Comparison of ENCODE assay signal across 12 mouse cellular contexts in genomic region chr2:64904877-64905276, GRCm38 (mm10).
A peak's percentile ranks its signal among the peaks of the same experiment; 100 is the strongest.
DNase-seq lines count a peak whose midpoint lies in the region; ATAC-seq and TF ChIP-seq lines count a peak whose summit lies in the region.
"Had no signal": no experiment of that assay in that cellular context is flagged by ENCODE, and none has a peak within 500 bp of the region (broad histone marks: within the 10 kb centered on the region; RNA-seq: fewer than 3 reads in every experiment).

No protein-coding gene starts in this region.

- peak; percentile 66 for TF ChIP-seq CTCF in layer of hippocampus, adult 2 months (conservative IDR thresholded peaks at IDR 0.05)

- ATAC-seq in hindbrain, embryonic 13.5 days (ENCODE audit: low FRiP score) = 0 out of 2 replicates have a peak, but pooled peaks have one; percentile 43
- ATAC-seq: intestine, embryonic 16.5 days had no signal

- H3K4me3 ChIP-seq in layer of hippocampus, adult 2 months = no peak overlapping the region
- no peak overlapping the region for H3K4me3 ChIP-seq in hindbrain, embryonic 13.5 days
- H3K4me3 ChIP-seq: embryonic facial prominence, embryonic 13.5 days; limb, embryonic 12.5 days had no signal

- intact Hi-C loops in heart, postnatal 10 days (cut with DNase I) = loop anchor here (5.0 kb wide), 1 partner anchor 1393 kb away; no protein-coding TSS in a partner anchor

- peak overlapping the region; percentile 19; the same call in 1 of the 2 replicates for H3K27ac ChIP-seq in layer of hippocampus, adult 2 months
- no peak overlapping the region for H3K27ac ChIP-seq in hindbrain, embryonic 13.5 days
- H3K27ac ChIP-seq: embryonic facial prominence, embryonic 13.5 days; limb, embryonic 12.5 days had no signal

- H3K36me3 ChIP-seq in hindbrain, embryonic 13.5 days = no peaks in the 10 kb centered on the region
- H3K36me3 ChIP-seq: embryonic facial prominence, embryonic 13.5 days; limb, embryonic 12.5 days had no signal

- no peaks in the 10 kb centered on the region for H3K9me3 ChIP-seq in hindbrain, embryonic 13.5 days
- H3K9me3 ChIP-seq: embryonic facial prominence, embryonic 13.5 days; limb, embryonic 12.5 days had no signal

- H3K4me1 ChIP-seq in hindbrain, embryonic 13.5 days (replicated peaks) = no peaks in the 10 kb centered on the region
- H3K4me1 ChIP-seq: embryonic facial prominence, embryonic 13.5 days; limb, embryonic 12.5 days had no signal

- no peak overlapping the region for H3K9ac ChIP-seq in hindbrain, embryonic 13.5 days
- H3K9ac ChIP-seq: embryonic facial prominence, embryonic 13.5 days; limb, embryonic 12.5 days had no signal

- DNase-seq in layer of hippocampus, adult 2 months (ENCODE audit: low spot score in 2 of 2) = no peak
- DNase-seq in layer of hippocampus, adult 18-20 months (ENCODE audit: low spot score in 2 of 2) = no peak
- peak; percentile 31 for DNase-seq in MN1 (ENCODE audit: low spot score)
- DNase-seq in brain, adult 2 months (ENCODE audit: low read depth, low spot score) = peak; percentile 51
- DNase-seq in adrenal gland, postnatal 14 days = no peak
- no peak for DNase-seq in heart, postnatal 10 days
- DNase-seq in adrenal gland, postnatal 10 days = no peak
- DNase-seq: gastrocnemius, postnatal 36 days had no signal

- H3K27me3 ChIP-seq in hindbrain, embryonic 13.5 days = no peaks in the 10 kb centered on the region
- H3K27me3 ChIP-seq: embryonic facial prominence, embryonic 13.5 days; limb, embryonic 12.5 days had no signal

- H3K4me2 ChIP-seq in hindbrain, embryonic 13.5 days = no peak overlapping the region
- H3K4me2 ChIP-seq: embryonic facial prominence, embryonic 13.5 days; limb, embryonic 12.5 days had no signal

- WGBS in hindbrain, embryonic 13.5 days = 80% methylated on average over 5 of the region's 5 CpGs

Comparison
In these comparisons a context has a peak if more than half of its experiments do, and no peak if none do; other contexts are left out.
1. DNase-seq: peak in MN1 (single experiment) and brain, adult 2 months (single experiment); none in layer of hippocampus, adult 2 months (0 of 2), layer of hippocampus, adult 18-20 months (0 of 2), adrenal gland, postnatal 14 days (single experiment), heart, postnatal 10 days (0 of 2) and adrenal gland, postnatal 10 days (single experiment).